Mouse (Mus musculus): ENCODE data around the gene Itpr3. TPM values are rescaled to one million over a fixed set of nuclear protein-coding genes. Genes with fewer than 3 reads are reported as not detected.

Gene Itpr3
- total and polyA plus RNA-seq, 2 experiments from 2014 or later: 0.58 to 4.0 TPM

DNA sequence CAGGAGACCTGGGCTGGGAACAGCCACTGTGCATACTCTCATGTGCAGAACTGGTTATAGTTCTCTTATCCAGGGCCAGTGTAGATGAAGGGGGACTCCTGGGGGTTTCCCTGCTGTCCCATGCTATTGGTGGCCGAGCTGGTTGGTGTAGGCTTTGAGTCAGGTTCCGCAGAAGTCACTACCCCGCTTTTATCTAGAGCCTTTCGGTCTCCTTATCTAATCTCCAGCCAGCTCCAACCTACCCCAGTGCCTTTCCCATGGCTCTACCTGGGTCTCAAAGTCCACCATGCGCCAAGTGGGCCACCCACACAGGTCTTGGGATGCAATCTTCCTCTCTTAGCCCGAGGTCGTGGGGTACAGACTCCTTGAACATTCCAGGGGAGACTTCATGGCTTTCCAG, 9.0 kb downstream of the Itpr3 start:
- Histone ChIP-seq H3K27ac (no peak overlapping the region), H3K9ac (replicated peaks; ENCODE audit: low read length) (no peak overlapping the region), H3K4me3 (ENCODE audit: low read length) (no peak overlapping the region), H3K4me1 (ENCODE audit: insufficient read depth, low read length) (0 out of 2 replicates have a peak, but pooled peaks cover 3% of the 10 kb centered on the region), H3K4me2 (ENCODE audit: low read depth, low read length) (no peak overlapping the region), H3K9me3 (ENCODE audit: low read length) (no peaks in the 10 kb centered on the region), H3K27me3 (ENCODE audit: insufficient read depth, low read length) (no peaks in the 10 kb centered on the region), H3K36me3 (ENCODE audit: insufficient read depth, low read length) (no peaks in the 10 kb centered on the region)
- 84% methylated on average over 7 of the region's 7 CpGs for WGBS
- no peak for ATAC-seq
- no peak for DNase-seq (ENCODE audit: low spot score)
- no peak for TF ChIP-seq CTCF (IDR thresholded peaks at IDR 0.05; ENCODE audit: low read depth)

DNA sequence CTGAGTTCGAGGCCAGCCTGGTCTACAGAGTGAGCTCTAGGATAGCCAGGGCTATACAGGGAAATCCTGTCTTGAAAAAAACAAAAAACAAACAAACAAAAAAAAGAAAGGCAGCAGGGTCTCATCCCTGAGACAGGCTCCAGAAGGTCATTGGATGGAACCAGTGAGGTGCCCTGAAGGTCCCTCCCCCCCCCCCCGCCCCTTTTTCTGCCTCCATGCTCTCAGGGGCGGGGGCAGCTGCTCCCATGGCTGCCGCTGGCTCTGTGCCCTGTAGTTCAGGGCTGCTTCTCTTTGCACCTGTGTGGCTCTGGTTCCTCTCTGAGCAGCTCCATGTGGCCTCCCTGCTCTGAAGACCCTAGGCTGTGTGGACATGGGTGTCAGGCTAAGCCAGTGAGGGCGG, 12.0 kb downstream of the Itpr3 start:
- Histone ChIP-seq H3K9ac (replicated peaks; ENCODE audit: low read length) (no peak overlapping the region), H3K36me3 (ENCODE audit: insufficient read depth, low read length) (no peaks in the 10 kb centered on the region), H3K27ac (no peak overlapping the region), H3K4me3 (ENCODE audit: low read length) (no peak overlapping the region), H3K4me2 (ENCODE audit: low read depth, low read length) (no peak overlapping the region), H3K27me3 (ENCODE audit: insufficient read depth, low read length) (no peaks in the 10 kb centered on the region), H3K4me1 (ENCODE audit: insufficient read depth, low read length) (peaks cover 5% of the 10 kb centered on the region; the same call in 1 of the 2 replicates), H3K9me3 (ENCODE audit: low read length) (no peaks in the 10 kb centered on the region)
- 68% methylated on average over 5 of the region's 5 CpGs for WGBS
- no peak for TF ChIP-seq CTCF (IDR thresholded peaks at IDR 0.05; ENCODE audit: low read depth)
- ATAC-seq (no peak), DNase-seq (ENCODE audit: low spot score) (no peak)

DNA sequence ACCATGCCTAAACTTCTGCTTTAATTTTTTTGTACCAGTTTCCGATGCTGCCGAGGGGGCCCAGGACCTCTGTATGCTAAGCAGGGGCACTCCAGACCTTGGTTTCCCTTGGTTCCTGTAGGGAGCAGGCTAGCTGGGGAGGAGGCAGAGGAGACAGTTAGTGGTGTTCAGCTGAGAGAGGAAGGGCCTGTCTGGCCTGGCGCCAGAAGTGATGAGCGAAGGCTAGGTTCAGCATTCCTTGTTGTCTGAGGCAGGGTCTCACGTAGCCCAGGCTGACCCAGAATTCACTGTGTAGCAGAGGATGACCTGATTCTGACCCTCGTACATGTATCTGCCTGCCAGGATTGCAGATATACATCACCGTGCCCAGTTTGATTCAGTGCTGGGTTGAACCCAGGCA, 13.8 kb downstream of the Itpr3 start:
- DNase-seq (ENCODE audit: low spot score) (no peak), ATAC-seq (no peak)
- Histone ChIP-seq H3K4me3 (ENCODE audit: low read length) (no peak overlapping the region), H3K27me3 (ENCODE audit: insufficient read depth, low read length) (no peaks in the 10 kb centered on the region), H3K9me3 (ENCODE audit: low read length) (no peaks in the 10 kb centered on the region), H3K9ac (replicated peaks; ENCODE audit: low read length) (no peak overlapping the region), H3K27ac (no peak overlapping the region), H3K4me1 (ENCODE audit: insufficient read depth, low read length) (peaks cover 7% of the 10 kb centered on the region; the same call in 1 of the 2 replicates), H3K36me3 (ENCODE audit: insufficient read depth, low read length) (no peaks in the 10 kb centered on the region), H3K4me2 (ENCODE audit: low read depth, low read length) (no peak overlapping the region)
- 91% methylated on average over 7 of the region's 7 CpGs for WGBS
- TF ChIP-seq CTCF (IDR thresholded peaks at IDR 0.05; ENCODE audit: low read depth): no peak

DNA sequence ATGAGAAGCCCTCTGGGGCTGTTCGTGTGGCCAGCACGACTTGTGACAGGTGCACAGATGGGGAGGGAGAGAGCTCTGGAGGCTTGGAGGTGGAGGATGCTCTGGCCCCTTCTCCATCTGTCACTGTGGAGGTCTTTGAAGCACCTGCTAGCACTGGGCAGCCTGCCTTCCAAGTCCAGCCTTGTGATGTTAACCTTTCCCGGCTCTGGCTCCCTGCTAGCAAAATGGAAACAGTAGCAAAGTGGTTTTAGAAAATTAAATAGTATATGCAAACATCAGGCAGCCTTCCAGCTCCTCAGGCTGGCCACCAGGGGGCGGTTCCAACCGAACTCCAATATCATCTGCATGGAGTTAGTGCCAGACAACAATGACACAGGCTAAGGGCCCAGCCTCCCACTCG, 14.5 kb downstream of the Itpr3 start:
- DNase-seq (ENCODE audit: low spot score) (peak; percentile 52), ATAC-seq (0 out of 2 replicates have a peak, but pooled peaks have one; percentile 33)
- H3K9ac ChIP-seq (replicated peaks; ENCODE audit: low read length): no peak overlapping the region
- no peaks in the 10 kb centered on the region for H3K27me3 ChIP-seq (ENCODE audit: insufficient read depth, low read length)
- WGBS: 27% methylated on average over 6 of the region's 6 CpGs
- no peaks in the 10 kb centered on the region for H3K9me3 ChIP-seq (ENCODE audit: low read length)
- no peaks in the 10 kb centered on the region for H3K36me3 ChIP-seq (ENCODE audit: insufficient read depth, low read length)
- H3K4me3 ChIP-seq (ENCODE audit: low read length): no peak overlapping the region
- peak; percentile 71 for TF ChIP-seq CTCF (IDR thresholded peaks at IDR 0.05; ENCODE audit: low read depth)
- H3K4me1 ChIP-seq (ENCODE audit: insufficient read depth, low read length): peaks cover 7% of the 10 kb centered on the region; the same call in 1 of the 2 replicates
- no peak overlapping the region for H3K4me2 ChIP-seq (ENCODE audit: low read depth, low read length)
- H3K27ac ChIP-seq: no peak overlapping the region

DNA sequence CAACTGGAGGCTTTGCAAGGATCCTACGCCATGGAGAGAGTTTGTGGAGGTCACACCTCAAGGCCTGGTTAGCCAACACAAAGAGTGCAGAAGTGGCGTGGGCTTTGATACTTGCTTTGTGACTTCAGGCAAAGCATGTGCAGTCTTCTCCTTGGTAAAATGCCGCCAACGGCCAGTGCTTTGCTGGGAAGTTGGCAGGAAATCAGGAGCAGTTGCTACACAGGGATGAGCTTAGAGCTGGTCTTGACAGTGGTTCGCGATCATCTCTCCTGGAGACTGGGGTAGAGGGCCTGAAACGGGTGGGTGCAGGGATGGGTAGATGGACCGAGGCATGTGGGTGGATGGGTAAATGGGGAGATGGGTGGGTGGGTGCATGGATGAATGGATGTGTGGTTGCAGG, 15.3 kb downstream of the Itpr3 start:
- no peak overlapping the region for H3K4me2 ChIP-seq (ENCODE audit: low read depth, low read length)
- TF ChIP-seq CTCF (IDR thresholded peaks at IDR 0.05; ENCODE audit: low read depth): no peak
- no peaks in the 10 kb centered on the region for H3K36me3 ChIP-seq (ENCODE audit: insufficient read depth, low read length)
- no peak for DNase-seq (ENCODE audit: low spot score)
- no peak overlapping the region for H3K4me3 ChIP-seq (ENCODE audit: low read length)
- no peaks in the 10 kb centered on the region for H3K27me3 ChIP-seq (ENCODE audit: insufficient read depth, low read length)
- WGBS: 85% methylated on average over 8 of the region's 8 CpGs
- H3K9me3 ChIP-seq (ENCODE audit: low read length): no peaks in the 10 kb centered on the region
- no peak overlapping the region for H3K9ac ChIP-seq (replicated peaks; ENCODE audit: low read length)
- H3K4me1 ChIP-seq (ENCODE audit: insufficient read depth, low read length): peaks cover 7% of the 10 kb centered on the region; the same call in 1 of the 2 replicates
- no peak overlapping the region for H3K27ac ChIP-seq
- ATAC-seq: no peak

DNA sequence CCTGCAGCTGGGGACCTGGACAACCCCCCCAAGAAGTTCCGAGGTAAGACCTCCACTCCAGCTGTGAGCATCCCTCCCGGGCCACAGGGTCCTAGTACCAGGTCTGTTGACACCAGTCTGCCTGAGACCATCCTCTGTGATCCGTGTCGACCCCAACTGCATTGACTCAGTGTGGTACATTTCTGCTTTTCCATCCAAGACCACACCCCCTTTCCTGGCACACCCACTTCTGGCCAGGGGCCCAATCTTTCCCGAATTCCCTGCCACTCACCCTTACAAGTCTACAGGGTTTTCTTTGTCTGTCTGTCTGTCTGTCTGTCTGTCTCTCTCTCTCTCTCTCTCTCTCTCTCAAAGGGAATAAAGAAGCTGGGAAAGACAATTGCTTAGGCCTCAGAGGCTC, 16.0 kb downstream of the Itpr3 start:
- 66% methylated on average over 5 of the region's 5 CpGs for WGBS
- TF ChIP-seq CTCF (IDR thresholded peaks at IDR 0.05; ENCODE audit: low read depth): no peak
- H3K4me3 ChIP-seq (ENCODE audit: low read length): no peak overlapping the region
- no peak overlapping the region for H3K9ac ChIP-seq (replicated peaks; ENCODE audit: low read length)
- no peaks in the 10 kb centered on the region for H3K36me3 ChIP-seq (ENCODE audit: insufficient read depth, low read length)
- ATAC-seq (no peak), DNase-seq (ENCODE audit: low spot score) (no peak)
- H3K9me3 ChIP-seq (ENCODE audit: low read length): no peaks in the 10 kb centered on the region
- H3K4me1 ChIP-seq (ENCODE audit: insufficient read depth, low read length): peaks cover 7% of the 10 kb centered on the region; the same call in 1 of the 2 replicates
- no peak overlapping the region for H3K27ac ChIP-seq
- no peak overlapping the region for H3K4me2 ChIP-seq (ENCODE audit: low read depth, low read length)
- H3K27me3 ChIP-seq (ENCODE audit: insufficient read depth, low read length): no peaks in the 10 kb centered on the region

DNA sequence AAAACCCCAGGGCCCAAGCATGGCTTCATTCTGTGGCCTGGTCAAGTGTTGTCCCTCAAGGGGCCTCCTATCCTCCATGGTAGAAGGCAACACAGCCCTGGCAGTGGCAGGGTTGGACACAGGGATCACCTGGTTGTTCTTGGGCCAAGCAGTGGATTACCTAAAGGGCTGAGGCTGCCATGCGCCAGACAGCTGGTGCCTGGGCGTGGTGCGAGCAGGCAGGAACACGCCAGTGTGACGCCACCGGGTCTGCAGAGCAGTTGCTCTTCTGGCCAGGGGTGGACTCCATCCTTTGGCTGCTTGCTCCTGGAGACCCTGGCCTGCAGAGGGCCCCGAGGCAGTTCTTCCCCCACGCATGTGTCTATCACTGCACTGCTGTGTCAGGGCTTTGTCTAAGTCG, 16.7 kb downstream of the Itpr3 start:
- no peak for TF ChIP-seq CTCF (IDR thresholded peaks at IDR 0.05; ENCODE audit: low read depth)

More for the DNA sequence above, 16.7 kb downstream of the Itpr3 start:
- H3K27me3 ChIP-seq (ENCODE audit: insufficient read depth, low read length): no peaks in the 10 kb centered on the region
- H3K36me3 ChIP-seq (ENCODE audit: insufficient read depth, low read length): no peaks in the 10 kb centered on the region
- peak overlapping the region; percentile 3; the same call in 1 of the 2 replicates for H3K27ac ChIP-seq
- DNase-seq (ENCODE audit: low spot score) (no peak), ATAC-seq (0 out of 2 replicates have a peak, but pooled peaks have one; percentile 25)
- peaks cover 7% of the 10 kb centered on the region; the same call in 1 of the 2 replicates for H3K4me1 ChIP-seq (ENCODE audit: insufficient read depth, low read length)
- H3K4me2 ChIP-seq (ENCODE audit: low read depth, low read length): no peak overlapping the region
- 63% methylated on average over 9 of the region's 9 CpGs for WGBS
- H3K4me3 ChIP-seq (ENCODE audit: low read length): no peak overlapping the region
- H3K9me3 ChIP-seq (ENCODE audit: low read length): no peaks in the 10 kb centered on the region
- H3K9ac ChIP-seq (replicated peaks; ENCODE audit: low read length): no peak overlapping the region
